Mouse (Mus musculus) midbrain, embryonic 15.5 days (tissue): ENCODE measurements around the gene Gm17268. TPM values are rescaled to one million over a fixed set of nuclear protein-coding genes. Genes with fewer than 3 reads are reported as not detected.

Experiments
- ATAC-seq: fragments of 200-750 bp; cut with Nextera tagmentation; replicated peaks from 2 replicates; pipeline ENCODE4 v1.8.0; 2017; ENCODE audit warnings: moderate TSS enrichment
- H3K27ac ChIP-seq: fragments of 300-500 bp; sonication (generic); 2 replicates; pipeline ENCODE4 v1.5.1; 2015; ENCODE audit warnings: mild to moderate bottlenecking, inconsistent platforms
- H3K27me3 ChIP-seq: fragments of 300-500 bp; sonication (generic); replicated peaks from 2 replicates; pipeline ENCODE4 v1.6.1; 2015; ENCODE audit warnings: inconsistent platforms
- H3K36me3 ChIP-seq: fragments of 300-500 bp; sonication (generic); replicated peaks from 2 replicates; pipeline ENCODE4 v1.6.1; 2015; ENCODE audit warnings: inconsistent platforms
- H3K4me1 ChIP-seq: fragments of 300-500 bp; sonication (generic); 2 replicates; pipeline ENCODE4 v1.6.1; 2015; ENCODE audit warnings: inconsistent platforms
- H3K4me2 ChIP-seq: fragments of 300-500 bp; sonication (generic); 2 replicates; pipeline ENCODE4 v1.6.1; 2015; ENCODE audit warnings: inconsistent platforms, mild to moderate bottlenecking, moderate library complexity
- H3K4me3 ChIP-seq: fragments of 300-500 bp; sonication (generic); 2 replicates; pipeline ENCODE4 v1.5.1; 2015; ENCODE audit warnings: mild to moderate bottlenecking, inconsistent platforms
- H3K9ac ChIP-seq: fragments of 300-500 bp; sonication (generic); 2 replicates; pipeline ENCODE4 v1.6.1; 2015; ENCODE audit warnings: mild to moderate bottlenecking, inconsistent platforms
- H3K9me3 ChIP-seq: fragments of 300-500 bp; sonication (generic); 2 replicates; pipeline ENCODE4 v1.6.1; 2016; ENCODE audit warnings: inconsistent platforms
- WGBS: fragments of 180-500 bp; shearing (Covaris S2); methylation state at CpG from one replicate; pipeline ENCODE4 v1.1.7; 2015; ENCODE audit warnings: mixed read lengths; 5-methylcytosine and 5-hydroxymethylcytosine counted together
- polyA plus RNA-seq: library from polyadenylated mRNA; unstranded; fragments of >200 nt; fragmentation: Nextera tagmentation; extraction: Ambion mirVana; gene quantifications from 2 replicates; pipeline ENCODE4 v1.2.1, GENCODE M21; 2015

Gene Gm17268
- polyA plus RNA-seq, 1 experiment from 2014 or later = not detected

GRCm38 (mm10) chr11:81999469-81999868 lies 38.9 kb downstream of the Gm17268 start:
- Histone ChIP-seq H3K9ac (no peak overlapping the region), H3K27me3 (no peaks in the 10 kb centered on the region), H3K4me2 (no peak overlapping the region), H3K4me3 (no peak overlapping the region), H3K9me3 (no peaks in the 10 kb centered on the region), H3K36me3 (no peaks in the 10 kb centered on the region), H3K4me1 (no peaks in the 10 kb centered on the region), H3K27ac (no peak overlapping the region)
- ATAC-seq = no peak
- WGBS = 82% methylated on average over 4 of the region's 4 CpGs

GRCm38 (mm10) chr11:81998646-81999045 lies 39.7 kb downstream of the Gm17268 start:
- Histone ChIP-seq H3K4me1 (no peaks in the 10 kb centered on the region), H3K4me3 (no peak overlapping the region), H3K9me3 (no peaks in the 10 kb centered on the region), H3K9ac (no peak overlapping the region), H3K4me2 (no peak overlapping the region), H3K36me3 (no peaks in the 10 kb centered on the region), H3K27ac (no peak overlapping the region), H3K27me3 (no peaks in the 10 kb centered on the region)
- no peak for ATAC-seq
- WGBS = 89% methylated on average over 3 of the region's 3 CpGs

- H3K27me3 ChIP-seq = no peaks in the 10 kb centered on the region
- 90% methylated on average over 5 of the region's 5 CpGs for WGBS
- H3K4me3 ChIP-seq = no peak overlapping the region
- H3K4me1 ChIP-seq = no peaks in the 10 kb centered on the region
- no peak overlapping the region for H3K27ac ChIP-seq
- no peaks in the 10 kb centered on the region for H3K9me3 ChIP-seq
- H3K4me2 ChIP-seq = no peak overlapping the region
- no peaks in the 10 kb centered on the region for H3K36me3 ChIP-seq
- no peak for ATAC-seq
- no peak overlapping the region for H3K9ac ChIP-seq
Measured at GRCm38 (mm10) chr11:81997085-81997484, 41.3 kb downstream of the Gm17268 start.

- H3K9ac ChIP-seq = no peak overlapping the region
- no peaks in the 10 kb centered on the region for H3K27me3 ChIP-seq
- no peak for ATAC-seq
- 61% methylated on average over 10 of the region's 10 CpGs for WGBS
- no peaks in the 10 kb centered on the region for H3K9me3 ChIP-seq
- no peak overlapping the region for H3K4me3 ChIP-seq
- H3K27ac ChIP-seq = no peak overlapping the region
- H3K4me1 ChIP-seq = no peaks in the 10 kb centered on the region
- H3K4me2 ChIP-seq = no peak overlapping the region
- H3K36me3 ChIP-seq = no peaks in the 10 kb centered on the region
Measured at GRCm38 (mm10) chr11:81996172-81996841, 42.1 kb downstream of the Gm17268 start.

GRCm38 (mm10) chr11:81983146-81983545 lies 55.2 kb downstream of the Gm17268 start:
- H3K4me3 ChIP-seq = no peak overlapping the region
- H3K36me3 ChIP-seq = no peaks in the 10 kb centered on the region
- no peak overlapping the region for H3K9ac ChIP-seq
- H3K27me3 ChIP-seq = no peaks in the 10 kb centered on the region
- no peaks in the 10 kb centered on the region for H3K9me3 ChIP-seq
- H3K27ac ChIP-seq = no peak overlapping the region
- ATAC-seq = no peak
- no peak overlapping the region for H3K4me2 ChIP-seq
- H3K4me1 ChIP-seq = peaks cover 5% of the 10 kb centered on the region; the same call in 1 of the 2 replicates
- WGBS = 47% methylated on average over 5 of the region's 5 CpGs

- no peak overlapping the region for H3K4me3 ChIP-seq
Measured at GRCm38 (mm10) chr11:81982191-81982590, 56.2 kb downstream of the Gm17268 start.

More at GRCm38 (mm10) chr11:81982191-81982590, 56.2 kb downstream of the Gm17268 start:
- 52% methylated on average over 11 of the region's 11 CpGs for WGBS
- Histone ChIP-seq H3K9ac (no peak overlapping the region), H3K27ac (no peak overlapping the region), H3K4me2 (no peak overlapping the region), H3K36me3 (no peaks in the 10 kb centered on the region), H3K4me1 (peaks cover 5% of the 10 kb centered on the region; the same call in 1 of the 2 replicates), H3K9me3 (no peaks in the 10 kb centered on the region), H3K27me3 (no peaks in the 10 kb centered on the region)
- no peak for ATAC-seq

Other genes starting within 250 kb of the Gm17268 start
- gene 5530401A14Rik, start 177.9 kb downstream of the Gm17268 start, polyA plus RNA-seq = 0.76 and 0.77 TPM in 2 replicates
- 13.9 and 14.4 TPM in 2 replicates for gene Asic2, start 70.1 kb downstream of the Gm17268 start, polyA plus RNA-seq
- gene Ccl2, start 3.0 kb downstream of the Gm17268 start, polyA plus RNA-seq = 1.2 and 1.3 TPM in 2 replicates
- gene Ccl7, start 7.2 kb upstream of the Gm17268 start, polyA plus RNA-seq = 0.28 and 0.74 TPM in 2 replicates
- not detected in 2 replicates for gene Ccl11, start 19.3 kb upstream of the Gm17268 start, polyA plus RNA-seq
- 1.6 and 3.2 TPM in 2 replicates for gene Ccl12, start 63.3 kb upstream of the Gm17268 start, polyA plus RNA-seq
- not detected in 2 replicates for gene Ccl8, start 76.6 kb upstream of the Gm17268 start, polyA plus RNA-seq